Mouse (Mus musculus) frontal cortex, adult 2 months (tissue): ENCODE data around the gene Atg2a. TPM values are rescaled to one million over a fixed set of nuclear protein-coding genes. Genes with fewer than 3 reads are reported as not detected.

Experiments
- DNase-seq, 2 experiments: peaks; one replicate each; pipeline ENCODE4 v3.0.0; 2022; ENCODE audit warnings: low spot score in 1 of 2; ENCODE audit errors: extremely low spot score in 1 of 2
- polyA plus RNA-seq: library from polyadenylated mRNA; depleted of rRNA; stranded (reverse); fragments of >200 nt; gene quantifications from 2 replicates; pipeline ENCODE4 v1.2.3, GENCODE M21; 2012

The Atg2a gene
- polyA plus RNA-seq, 1 experiment = 31.2 TPM

DNA sequence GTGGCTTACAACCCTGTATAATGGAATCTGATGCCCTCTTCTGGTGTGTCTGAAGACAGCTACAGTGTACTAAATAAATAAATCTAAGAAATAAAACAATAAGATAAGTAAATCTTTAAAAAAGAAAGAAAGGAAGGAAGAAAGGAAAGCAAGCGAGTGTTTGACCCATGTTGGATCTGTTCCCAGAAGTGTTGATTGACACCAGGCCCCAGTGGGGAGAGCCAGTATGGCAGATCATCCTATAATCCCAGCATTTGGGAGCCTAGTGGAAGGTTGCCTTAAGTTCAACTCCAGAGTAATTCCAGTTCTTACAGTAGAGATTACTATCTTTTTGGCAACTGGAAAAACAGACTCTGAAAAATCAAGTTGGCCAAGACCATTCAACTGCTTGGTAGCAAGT, 4.3 kb downstream of the Atg2a start:
- no peak for DNase-seq

DNA sequence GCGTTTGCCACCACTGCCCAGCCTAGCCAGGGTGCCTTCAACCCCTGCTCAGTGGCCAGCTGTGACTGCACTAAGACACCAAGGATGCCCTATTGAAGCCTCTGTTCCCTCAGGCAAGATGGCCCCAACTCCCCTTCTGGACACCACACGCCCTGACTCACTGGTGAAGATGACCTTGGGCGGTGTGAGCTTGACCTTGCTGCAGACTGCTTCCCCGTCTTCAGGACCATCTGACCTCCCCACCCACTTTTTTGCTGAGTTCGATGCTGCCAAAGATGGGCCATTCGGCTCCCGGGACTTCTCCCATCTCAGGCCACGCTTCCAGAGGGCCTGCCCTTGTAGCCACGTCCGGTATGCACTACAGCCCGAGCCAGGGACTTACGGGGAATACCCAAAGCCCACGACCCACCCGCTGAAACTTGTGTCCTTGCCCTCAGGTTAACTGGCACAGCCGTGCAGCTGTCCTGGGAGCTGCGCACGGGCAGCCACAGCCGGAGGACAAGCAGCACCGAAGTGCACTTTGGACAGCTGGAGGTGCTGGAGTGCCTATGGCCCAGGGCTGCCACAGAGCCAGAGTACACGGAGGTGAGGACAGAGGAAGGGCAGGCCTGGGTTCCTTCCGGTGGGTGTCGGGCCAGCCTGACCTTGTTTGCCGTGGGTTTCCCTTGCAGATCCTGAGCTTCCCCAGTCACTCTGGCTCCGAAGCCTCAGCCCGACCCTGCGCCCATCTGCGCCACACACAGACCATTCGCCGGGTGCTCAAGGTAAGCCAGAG, 6.2 kb downstream of the Atg2a start:
- no peak for DNase-seq

- no peak for DNase-seq
Observed at GRCm38 (mm10) chr19:6253021-6253420, 11.6 kb downstream of the Atg2a start.

DNA sequence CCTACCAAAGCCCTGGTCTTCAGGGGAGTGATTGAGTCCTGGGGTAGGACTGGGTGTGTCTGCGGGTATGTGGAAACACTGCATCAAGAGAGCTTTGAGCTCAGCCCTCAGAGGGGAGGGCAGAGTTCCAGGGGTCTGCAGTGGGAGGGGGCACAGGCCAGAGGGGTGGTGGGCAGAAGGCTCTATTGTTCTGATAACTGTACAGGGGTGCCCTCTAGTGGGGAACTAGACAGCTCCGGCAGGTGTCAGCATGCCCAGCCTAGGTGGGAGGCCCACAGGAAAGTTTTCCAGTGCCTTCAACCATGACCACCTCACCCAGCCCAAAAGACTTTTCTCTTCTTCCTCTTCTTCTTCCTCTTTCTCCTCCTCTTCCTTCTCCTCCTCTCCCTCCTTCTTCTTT, 19.0 kb downstream of the Atg2a start:
- DNase-seq = no peak

DNA sequence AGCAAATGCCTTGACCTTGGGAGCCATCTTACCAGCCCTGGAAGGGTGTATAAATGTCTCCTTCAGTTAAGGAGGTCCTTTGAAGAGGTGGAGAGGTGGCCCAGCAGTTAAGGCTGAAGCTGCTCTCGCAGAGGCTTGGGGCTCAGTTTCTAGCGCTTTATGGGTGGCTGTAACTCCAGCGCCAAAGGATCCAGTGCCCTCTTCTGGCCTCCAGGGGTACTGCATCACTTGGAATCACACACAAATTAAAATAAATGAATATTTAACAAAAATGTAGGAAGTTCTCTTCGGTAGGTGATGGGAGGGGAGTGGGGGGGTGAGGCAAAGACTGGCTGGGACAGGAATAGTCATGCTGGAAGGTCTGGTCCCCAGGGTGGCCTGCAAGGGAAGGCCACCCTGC, 19.5 kb downstream of the Atg2a start:
- DNase-seq = no peak

DNA sequence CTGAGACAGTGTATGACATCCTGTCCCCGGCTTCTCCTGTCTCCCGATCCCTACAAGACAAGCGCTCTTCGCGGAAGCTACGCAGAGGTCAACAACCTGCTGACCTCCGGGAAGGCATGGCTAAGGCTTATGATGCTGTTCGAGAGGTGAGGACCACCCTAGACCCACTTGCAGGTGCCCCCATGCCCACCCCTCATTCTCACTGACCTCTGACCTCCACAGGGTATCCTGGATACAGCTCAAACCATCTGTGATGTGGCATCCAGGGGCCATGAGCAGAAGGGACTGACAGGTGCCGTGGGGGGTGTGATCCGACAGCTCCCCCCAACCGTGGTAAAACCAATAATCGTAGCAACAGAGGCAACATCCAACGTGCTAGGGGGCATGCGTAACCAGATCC, 19.9 kb downstream of the Atg2a start:
- no peak for DNase-seq

DNA sequence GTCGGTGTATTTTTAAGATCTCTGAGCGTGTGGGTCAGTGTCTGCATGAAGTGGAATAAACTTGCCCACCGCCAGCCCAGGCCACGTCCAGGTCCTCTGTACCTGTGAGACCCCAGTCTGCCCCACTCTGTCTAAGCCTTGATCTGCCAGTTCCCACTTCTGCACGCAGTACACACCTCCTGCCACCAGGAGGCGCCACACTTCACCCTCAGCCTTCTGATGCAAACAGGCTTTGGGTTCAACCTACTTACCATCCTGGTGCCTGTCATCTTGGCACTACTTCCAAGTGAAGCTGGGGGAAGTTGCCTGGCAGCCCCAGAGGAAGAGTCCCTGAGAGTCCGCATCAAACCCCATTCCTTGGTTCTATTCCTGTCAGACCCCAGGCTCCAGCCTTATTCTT, 20.8 kb downstream of the Atg2a start:
- peak; percentile 31 to 73 for DNase-seq

DNA sequence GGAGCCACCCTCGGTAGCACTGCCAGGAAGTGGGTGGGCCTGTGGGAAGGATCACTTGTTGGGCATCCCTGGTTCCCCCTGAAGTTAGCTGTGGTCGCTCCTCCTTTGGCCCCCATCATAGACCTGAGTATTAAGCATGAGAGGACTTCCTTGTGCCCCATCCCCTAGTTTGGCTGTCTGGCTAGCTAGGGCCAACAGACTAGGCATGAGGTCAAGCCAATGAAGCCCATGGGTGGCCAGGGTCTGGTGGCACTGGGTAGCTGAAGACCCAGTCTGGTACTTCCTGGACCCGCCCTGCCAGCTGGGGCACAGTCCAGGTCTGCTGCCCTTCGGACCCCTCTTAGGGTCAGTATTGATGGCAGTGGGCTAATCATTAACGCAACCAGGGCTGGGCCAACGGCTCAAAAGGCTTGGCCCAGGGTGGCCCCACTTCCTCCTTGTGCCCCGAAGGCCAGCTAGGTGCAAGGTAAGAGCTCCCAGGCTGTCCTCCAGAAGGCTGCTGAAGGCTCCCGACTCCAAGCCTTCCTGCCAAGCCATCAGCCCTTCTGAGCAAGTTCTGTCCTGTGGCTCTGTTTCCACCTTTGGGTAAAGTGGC, 21.5 kb downstream of the Atg2a start:
- DNase-seq = no peak

- peak in 1 of 2 experiments; percentile 42 for DNase-seq
Observed at GRCm38 (mm10) chr19:6264200-6264599, 22.7 kb downstream of the Atg2a start.

DNA sequence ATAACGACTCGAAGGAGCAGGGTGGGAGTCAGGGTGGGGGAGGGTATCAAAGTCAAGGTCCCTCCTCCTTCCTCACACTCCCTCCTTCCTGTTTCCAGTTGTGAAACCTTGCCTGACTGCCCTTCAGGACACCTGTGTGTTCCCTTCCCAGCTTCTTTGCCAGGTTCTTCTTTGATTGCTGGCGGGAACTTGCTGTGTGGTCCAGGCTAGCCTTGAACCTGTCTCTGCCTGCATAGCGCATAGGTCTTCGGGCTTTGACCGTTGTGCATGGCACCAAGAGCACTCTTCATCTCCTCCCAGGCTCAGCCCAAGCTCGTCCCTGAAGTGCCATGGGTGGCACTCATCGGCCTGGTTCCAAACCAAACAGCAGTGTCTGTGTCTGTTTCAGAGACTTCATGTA, 23.5 kb downstream of the Atg2a start:
- DNase-seq = no peak

DNA sequence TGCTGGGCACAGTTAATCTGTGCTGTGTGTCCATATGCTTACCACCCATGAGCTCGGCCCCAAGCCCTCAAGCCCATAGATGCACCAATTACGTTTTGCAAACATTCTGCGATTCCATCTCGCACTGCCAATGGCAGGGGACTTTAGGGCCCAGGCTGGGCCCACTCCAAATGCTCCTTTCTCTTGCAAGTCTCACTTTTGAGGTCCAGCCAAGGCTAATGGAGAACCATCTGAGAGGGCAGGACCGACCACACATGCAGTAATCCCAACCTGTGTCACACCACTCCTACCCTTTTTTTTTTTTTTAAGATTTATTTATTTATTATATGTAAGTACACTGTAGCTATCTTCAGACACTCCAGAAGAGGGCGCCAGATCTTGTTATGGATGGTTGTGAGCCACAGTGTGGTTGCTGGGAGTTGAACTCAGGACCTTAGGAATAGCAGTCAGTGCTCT, 24.3 kb downstream of the Atg2a start:
- no peak for DNase-seq

DNA sequence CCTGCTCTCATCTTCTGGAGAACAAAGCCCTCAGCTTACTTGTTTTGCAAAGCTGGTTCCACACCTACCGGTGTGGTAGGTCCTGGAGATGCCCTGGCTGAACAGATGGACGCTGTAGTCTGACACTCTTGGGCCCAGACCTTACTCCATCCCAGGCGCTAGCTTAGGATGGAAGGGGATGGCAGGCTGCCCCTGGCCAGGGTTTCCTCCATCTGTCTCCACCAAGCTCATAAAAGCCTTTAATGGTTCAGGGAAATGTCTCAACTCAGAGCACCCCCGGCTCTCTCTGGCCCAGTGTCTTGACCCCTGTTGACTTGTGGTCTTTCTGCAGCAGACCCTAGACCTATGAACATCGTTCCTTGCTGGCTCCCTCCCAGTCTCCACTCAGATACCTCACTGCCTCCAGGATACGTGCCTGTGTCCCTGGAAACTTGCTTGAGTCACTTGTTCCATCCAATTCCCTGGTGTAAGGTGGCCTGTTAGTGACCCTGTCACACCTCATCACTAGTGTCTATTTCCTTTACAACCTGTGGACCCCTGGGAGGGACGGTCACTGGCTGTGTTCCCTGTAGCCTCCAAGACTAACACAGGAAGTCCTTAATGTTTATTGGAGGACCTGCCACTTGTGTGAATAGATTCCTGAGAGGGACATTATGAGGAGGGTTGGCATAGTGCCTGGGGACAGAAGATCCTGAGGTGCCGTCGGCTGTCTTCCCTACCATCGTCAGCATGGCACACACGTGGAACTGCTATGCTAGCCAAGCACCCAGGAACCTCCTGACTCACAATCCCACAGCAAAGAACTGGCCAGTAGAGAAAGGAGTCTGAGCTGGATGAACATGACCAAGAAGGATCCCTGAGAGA, 26.1 kb downstream of the Atg2a start:
- DNase-seq = no peak

DNA sequence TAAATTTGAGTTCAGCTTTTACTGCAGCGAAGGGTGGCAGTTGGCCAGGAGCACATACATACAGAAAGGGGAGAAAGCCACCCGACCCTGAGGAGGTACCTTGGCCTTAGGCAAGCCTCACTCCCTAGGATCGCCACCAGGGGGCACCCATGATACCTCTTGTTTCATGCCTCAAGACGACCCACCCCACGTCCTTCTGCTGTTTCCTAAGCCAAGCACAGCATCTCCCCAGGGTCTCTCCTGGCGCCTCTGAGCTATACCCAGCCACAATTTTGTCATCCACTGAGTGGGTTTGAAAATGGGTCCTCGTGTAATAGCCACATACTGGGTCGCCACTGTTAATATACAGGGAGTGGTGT, 26.7 kb downstream of the Atg2a start:
- DNase-seq = peak; percentile 63 to 93

GRCm38 (mm10) chr19:6268670-6269132, 27.2 kb downstream of the Atg2a start:
- DNase-seq = no peak

- no peak for DNase-seq
Observed at GRCm38 (mm10) chr19:6269798-6270475, 28.5 kb downstream of the Atg2a start.

DNA sequence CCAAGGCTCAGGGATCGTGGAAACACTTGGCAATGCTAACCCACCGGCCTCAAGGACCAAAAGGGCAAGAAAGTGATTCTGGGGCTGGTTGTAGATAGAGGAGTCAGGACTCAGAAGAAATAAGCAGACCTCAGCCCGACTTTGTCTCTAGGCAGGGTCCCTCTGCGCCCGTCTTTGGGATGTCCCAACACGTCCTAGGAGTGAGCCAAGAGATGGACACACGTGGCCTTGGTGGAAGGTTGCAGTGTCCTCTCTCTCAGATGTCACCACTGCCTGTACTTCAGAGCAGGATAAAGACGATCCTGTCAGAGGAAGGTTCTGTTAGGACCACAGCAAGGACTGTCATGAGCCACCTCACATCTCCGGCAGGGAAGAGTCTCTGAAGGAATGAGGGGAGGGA, 29.2 kb downstream of the Atg2a start:
- DNase-seq = no peak

GRCm38 (mm10) chr19:6271206-6271605, 29.7 kb downstream of the Atg2a start:
- DNase-seq = no peak

DNA sequence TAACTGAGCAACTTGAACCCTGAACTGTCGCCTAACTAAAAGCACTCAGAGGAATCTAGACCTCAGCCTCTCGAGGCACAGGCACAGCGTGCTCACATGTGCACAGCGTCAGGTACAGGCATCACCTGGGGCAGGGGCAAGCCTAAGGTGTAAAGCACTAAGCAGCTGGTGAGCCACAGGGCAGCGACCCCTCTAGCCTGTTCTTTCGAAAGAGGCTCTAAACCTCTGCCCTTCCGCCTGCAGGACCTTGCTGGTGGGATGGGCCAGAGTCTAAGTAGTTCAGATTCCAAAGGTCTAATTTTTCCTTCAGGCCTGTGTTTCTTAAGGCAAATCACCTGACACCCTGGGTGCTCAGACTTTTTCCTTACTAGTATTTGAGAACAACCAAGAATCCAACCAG, 30.6 kb downstream of the Atg2a start:
- no peak for DNase-seq

- DNase-seq = peak in 1 of 2 experiments; percentile 74
Observed at GRCm38 (mm10) chr19:6272738-6273137, 31.3 kb downstream of the Atg2a start.

- no peak for DNase-seq
Observed at GRCm38 (mm10) chr19:6273592-6273991, 32.1 kb downstream of the Atg2a start.
